Mouse (Mus musculus) adrenal gland (tissue): Measurements from ENCODE around the gene Spc25.

Experiments
- intact Hi-C: fragments of 180-260 bp; cut with DNase I; formaldehyde crosslinking; loops from one replicate; pipeline ENCODE4 v1.15.1; 2025
- long read RNA-seq, 2 experiments: library from polyadenylated mRNA; unstranded; transcript quantifications; one replicate each; pipeline ENCODE4 v2.0.0; 2020; ENCODE audit warnings: borderline replicate concordance in 1 of 2; ENCODE audit not compliant: insufficient replicate concordance in 1 of 2

Spc25 gene
- long read RNA-seq, experiment 1, partial matches to known transcripts, result 0 of 1 reads
- long read RNA-seq, experiment 1, other reads (novel, unspliced or antisense), result 0 of 1 reads
- long read RNA-seq, experiment 2, partial matches to known transcripts, result 1 of 2 reads
- long read RNA-seq, experiment 2, other reads (novel, unspliced or antisense), result 0 of 2 reads

DNA sequence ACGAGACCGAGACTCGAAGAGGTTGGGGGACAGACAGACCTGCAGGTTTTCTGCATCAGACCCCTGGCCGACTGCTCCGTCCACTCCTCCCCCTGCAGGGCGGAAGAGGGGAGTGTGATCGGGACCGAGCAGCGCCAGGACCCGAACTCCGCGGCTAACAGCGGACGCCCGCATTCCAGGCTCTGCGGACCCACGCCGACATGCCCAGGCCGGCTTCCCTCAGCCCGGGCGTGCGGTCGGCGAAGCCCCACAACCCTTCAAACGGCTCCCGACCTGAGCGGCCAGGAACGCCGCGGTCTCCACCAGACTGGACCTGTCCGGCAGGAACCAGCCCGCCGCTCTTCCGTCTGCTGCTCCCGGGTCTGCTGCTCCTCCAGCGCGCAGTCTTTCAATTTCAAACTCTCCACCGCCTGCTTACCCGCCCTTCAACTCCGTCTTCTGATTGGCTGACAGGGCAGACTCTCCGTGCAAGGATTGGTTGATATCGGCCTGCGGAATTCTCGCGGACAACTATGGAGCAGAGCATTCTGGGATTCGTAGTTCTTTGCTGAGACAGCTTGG, at the start of gene Spc25:
Gene Spc25 (minus strand): TSS at position 404 of the 561 bp plus-strand sequence.
- intact Hi-C loops, result no loop called here

DNA sequence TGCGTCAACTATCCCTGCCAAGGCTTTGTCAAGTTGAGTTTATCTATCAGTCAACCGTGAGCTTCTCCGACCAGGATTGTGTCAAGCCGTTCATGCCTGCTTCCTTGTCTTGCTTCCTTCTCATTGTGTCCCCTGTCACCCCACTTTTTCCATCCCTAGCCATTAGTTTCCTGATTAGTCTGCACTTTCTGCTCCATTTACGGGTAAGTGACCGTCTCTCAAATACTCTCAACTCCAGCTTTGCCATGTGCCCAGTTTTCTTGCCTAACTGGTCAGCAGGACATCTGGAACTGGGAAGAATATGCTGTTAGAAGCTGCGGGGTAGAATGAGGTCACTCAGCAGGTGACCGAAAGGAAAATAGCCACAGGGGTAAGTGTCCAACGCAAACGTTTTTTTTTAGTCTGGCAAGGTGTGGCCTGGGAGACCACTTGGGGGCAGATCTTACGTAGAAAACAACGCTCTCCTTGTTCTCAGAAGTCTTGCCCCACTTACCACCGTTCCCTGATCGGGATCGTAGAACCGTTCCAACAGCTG, 42.3 kb upstream of the Spc25 start:
- intact Hi-C loops, result no loop called here

DNA sequence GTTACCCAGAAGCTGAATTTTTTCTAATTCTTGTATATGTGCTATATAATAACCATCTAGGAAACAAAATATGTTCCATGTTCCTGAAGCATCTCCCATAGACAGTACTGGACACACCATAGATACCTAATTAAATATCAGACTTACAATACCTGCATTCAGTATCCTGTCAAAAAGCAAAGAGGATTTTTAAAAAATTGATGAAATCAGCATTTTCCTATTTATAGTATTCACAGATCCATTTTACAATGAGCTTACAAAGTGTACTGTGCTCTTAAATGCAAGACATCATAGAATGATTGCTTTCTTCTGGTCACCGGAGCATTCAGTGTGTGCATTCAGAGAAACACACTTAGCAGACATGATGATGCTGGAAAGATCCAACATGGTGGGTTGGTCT, 41.1 kb upstream of the Spc25 start:
- intact Hi-C loops, result no loop called here

DNA sequence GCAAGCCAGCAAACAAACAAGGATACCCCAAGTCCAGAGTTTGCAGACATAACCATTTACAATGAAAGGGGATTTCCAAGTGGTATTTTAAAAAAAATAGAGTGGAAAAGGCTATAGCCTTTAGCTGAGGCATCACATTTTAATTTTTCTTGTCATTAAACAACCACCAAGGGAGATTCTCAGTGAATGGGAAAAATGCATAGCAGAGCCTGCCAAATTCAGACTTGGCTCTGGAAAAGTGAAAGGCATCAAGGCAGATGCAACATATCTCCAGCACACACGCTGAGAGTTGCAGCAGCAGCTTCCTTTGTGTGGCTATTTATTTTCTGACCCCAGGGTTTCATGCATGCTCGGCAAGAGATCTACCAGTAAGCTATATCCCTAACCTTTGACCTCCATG, 38.9 kb upstream of the Spc25 start:
- intact Hi-C loops, result no loop called here

DNA sequence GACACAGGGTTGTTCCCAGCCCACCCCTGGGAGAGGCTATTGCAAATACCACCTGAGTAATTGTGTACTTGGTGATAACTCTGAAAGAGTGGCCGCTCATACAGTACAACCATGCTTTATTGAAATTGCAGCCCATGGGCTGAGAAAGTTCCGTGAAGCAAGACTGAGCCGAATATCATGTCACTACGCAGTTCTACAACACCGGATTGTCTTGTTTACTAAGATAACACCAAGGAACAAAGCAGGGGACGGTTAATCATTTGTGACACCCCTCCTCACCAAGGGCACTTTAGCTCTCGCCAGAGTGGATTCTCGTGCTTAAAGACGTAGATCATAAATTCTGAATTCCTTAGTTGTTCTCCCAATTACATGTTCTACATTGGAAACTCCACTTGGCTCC, 33.3 kb upstream of the Spc25 start:
- intact Hi-C loops, result no loop called here

DNA sequence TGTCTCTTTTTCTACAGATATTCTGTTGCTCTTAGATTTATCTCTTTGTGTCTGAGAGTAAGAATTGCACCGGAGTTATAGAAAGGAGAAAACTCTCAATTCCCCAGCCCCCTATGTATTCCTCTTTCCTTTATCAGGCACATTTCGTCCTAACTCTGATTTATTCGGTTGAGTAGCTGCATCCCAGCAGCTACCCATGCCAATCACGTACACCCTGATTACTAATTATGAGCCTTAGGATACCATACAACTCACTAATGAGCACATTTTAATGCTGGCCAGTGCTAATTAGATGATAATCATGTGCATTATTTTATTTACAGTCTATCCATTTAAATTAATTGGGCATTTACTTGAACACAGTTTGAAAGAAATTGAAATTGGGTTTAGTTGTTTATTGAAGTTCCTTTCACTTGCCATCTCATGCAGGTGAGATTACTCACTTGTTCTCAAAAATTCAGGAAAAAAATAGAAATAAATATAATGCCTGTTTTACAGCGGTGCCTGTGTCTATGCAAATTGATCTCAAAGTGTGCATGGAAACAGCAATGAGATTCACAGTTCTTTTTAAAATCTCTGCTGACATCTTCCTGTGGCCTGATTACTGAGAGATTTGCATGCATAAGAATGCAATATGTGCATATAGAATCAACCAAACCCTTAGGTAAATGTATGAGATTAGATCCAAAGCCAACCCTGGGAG, 29.1 kb upstream of the Spc25 start:
- intact Hi-C loops, result no loop called here

DNA sequence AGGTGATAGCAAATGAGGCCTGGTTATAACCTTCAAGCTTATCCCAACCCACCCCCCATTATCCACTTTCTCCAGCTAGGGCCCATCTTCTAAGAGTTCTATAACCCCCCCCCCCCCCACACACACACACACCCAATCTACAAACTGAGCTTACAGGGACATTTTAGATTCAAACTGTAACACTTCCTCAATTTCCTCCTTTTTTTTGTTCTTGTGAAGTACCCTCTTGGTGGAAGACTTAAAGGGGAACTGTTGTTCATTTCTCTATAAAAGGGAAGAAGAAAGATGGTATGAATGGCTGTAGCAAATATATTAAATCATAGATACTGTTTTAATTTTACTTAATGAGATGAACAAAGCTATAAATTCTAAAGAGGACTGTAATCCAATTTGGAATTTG, 26.1 kb upstream of the Spc25 start:
- intact Hi-C loops, result no loop called here

DNA sequence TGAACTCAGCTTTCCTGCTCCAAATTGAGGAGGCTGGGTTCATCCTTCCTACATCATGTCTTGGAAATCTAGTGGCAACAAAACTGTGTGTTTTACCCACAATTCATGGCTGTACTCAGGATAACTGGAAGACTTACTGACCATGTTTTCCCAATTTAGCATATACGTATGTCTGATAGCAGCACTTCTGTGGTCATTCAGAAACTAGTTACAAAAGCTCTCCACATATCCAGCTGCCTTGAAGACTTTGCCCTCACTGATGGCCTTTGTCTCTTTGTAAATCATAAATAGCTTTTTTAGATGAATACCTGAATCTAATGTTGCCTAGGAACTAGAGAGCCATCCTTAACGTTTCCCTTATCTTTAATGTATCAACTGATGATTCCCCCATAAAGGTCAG, 24.1 kb upstream of the Spc25 start:
- intact Hi-C loops, result no loop called here

DNA sequence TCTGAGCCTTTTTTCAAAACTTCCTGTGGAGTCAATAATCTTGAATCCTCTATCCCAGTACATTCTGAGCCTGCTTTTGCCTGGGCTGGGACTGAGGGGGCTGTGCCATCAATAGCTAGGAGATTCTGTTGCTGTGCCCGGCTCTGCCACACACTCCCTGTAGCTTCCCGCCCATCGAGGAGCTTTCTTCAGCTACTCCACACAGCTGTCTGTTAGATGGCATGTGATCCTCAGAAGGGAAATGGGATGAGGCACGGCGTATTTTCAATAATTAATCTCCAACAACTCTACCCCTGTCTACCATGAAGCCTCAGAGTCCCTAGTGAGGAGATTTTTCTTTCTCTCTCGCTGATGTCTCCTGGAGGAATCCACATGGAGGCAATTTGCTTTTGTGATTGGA, 22.6 kb upstream of the Spc25 start:
- intact Hi-C loops, result no loop called here

DNA sequence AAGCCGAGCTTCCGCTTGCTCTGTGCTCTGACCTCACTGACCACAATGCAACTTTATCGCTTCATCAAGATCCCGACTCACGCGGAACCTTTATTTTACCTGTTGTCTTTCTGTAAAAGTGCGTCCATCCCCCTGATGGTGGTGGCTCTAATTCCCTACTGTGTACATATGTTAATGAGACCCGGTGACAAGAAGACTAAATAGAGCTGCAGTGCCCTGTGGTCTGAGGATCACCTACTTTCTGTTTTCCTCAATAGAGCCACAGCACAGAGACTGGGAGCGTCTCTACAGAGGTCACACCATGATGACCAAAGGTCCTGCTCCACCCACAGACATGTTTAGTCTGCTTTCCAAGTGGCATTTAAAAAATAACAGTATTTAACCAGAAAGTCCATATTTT, 20.9 kb upstream of the Spc25 start:
- intact Hi-C loops, result no loop called here

DNA sequence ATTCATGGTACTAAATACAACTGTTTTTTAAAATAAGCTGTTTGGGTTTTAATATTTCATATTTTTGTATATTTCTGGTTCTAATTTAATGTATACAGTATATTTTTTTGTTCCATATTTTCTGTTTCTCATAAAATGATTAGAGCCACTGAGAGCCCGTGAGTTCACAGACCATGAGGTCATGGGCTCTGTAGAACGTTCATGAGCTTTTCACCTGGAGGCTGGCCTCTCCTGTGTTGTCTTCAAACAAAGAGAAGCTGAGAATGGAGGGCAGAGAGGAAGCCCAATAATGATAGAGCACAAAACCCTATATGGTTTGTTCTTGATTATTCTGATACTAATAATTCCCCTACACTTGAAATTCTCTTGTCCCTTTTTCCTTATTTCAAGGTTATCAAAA, 18.7 kb upstream of the Spc25 start:
- intact Hi-C loops, result no loop called here

DNA sequence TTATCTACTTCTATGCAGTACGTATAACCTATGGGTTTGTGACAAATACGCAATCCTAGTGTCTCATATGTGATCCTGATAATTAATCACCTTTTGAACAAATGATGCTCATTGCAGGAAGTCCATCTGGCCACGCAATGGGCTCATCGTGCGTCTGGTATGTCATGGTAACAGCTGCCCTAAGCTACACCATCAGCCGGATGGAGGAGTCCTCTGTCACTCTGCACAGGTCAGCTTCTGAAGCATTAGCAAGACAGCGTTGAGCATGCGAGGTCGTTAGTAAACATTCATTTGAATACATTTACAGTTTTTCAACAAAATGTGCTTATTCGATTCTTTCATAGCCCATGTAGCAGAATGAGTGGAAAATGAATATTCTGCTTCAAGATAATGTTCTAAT, 16.8 kb upstream of the Spc25 start:
- intact Hi-C loops, result no loop called here

DNA sequence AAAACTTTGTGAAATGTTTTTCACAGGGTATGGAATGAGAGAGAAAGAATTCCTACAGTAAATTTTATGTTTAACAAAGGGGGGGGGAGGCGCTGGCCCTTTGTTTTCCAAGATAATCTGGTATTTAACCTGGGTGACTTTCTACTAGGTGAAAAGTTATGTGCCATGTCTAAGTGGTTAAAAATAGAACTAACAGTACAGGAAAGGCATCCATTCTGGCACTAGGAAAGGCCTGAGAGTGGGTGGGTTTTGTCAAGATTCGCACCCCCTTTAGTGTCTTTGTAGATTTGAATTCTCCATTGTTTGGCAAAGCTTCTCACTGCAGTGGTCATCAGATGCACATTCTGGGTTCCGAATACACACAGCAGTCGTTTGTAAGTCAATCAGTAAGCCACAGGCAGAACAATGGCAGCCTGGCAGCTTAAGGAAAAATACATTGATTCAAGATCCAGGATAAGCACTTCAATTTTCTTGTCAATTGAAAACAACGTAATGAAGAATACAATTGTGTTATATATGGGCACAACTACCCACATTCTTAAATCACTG, 15.9 kb upstream of the Spc25 start:
- intact Hi-C loops, result no loop called here

DNA sequence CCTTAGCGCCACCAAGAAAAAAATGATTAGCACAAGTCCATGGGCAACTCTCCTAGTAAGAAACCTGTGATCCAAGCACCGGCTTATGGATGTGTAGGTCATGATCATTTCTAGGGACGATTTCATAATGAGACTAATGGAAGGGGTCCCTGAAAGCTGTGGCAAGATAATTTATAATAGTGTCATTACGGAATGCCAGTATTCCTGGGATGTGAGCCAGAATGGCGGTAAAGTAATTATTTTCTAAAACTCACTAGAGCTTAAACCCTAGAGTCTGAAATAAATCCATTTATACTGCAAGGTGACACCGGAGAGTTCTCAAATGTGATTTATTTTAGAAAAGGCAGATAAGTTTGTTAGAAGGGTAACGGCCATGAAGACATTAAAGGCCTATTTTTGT, 9.2 kb upstream of the Spc25 start:
- intact Hi-C loops, result no loop called here

DNA sequence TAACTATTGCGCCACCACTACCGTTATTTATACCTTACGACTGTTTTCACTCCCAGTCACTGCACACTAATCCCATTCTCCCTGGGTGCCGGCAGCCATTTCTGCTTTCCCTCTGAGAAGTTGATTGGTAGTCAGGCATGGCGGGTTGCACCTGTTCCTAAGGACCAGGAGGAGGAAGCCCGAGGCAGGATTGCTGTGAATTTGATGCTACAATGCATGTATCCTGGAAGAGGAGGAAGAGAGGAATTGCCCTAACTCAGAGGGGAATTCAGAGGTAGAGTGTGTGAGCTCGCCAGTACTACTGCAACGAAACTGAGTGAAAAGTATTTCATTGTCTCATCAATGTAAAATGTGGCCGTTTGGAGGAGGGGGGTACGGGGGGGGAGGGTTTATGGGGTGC, 6.7 kb upstream of the Spc25 start:
- intact Hi-C loops, result no loop called here

DNA sequence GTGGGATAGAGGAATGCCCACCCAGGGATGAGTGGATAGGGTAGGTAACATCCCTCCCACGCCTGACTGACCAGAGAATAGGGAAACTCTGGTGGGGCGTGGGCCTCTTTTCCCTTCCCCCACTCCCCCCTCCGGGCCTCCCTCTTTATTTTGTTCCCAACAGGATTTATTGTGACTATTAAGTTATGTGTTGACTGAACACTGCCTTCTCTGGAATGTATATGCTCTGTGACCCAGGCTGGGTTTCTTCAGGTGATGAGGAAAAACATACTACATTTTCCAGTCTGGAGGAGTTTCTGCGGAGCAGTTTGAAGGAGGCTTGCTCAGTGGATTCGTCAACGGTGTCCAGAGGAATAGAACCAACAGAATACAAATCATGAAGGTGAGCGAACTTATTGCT, 4.8 kb upstream of the Spc25 start, which contains the start of gene G6pc2:
Gene G6pc2 (plus strand): TSS at position 301 of the 400 bp plus-strand sequence.
- intact Hi-C loops, result no loop called here

DNA sequence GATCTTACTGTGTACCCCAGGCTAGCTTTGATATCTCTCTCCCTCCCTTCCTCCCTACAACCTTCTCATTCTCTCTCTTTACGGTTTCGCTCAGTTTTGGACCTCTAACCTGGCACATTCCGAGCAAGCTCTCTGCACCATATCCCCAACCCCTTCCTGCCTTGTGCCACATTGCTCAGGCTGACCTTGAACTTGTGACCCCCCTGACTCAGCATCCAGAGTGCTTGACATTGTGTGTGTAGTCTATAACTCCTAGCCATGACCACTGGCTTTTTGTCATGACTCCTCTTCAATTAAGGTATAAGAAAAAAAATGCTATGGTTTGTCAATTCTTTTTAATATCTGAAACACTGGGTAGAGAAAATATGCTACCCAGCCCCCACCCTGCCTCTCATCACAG, 3.7 kb upstream of the Spc25 start:
- intact Hi-C loops, result no loop called here

DNA sequence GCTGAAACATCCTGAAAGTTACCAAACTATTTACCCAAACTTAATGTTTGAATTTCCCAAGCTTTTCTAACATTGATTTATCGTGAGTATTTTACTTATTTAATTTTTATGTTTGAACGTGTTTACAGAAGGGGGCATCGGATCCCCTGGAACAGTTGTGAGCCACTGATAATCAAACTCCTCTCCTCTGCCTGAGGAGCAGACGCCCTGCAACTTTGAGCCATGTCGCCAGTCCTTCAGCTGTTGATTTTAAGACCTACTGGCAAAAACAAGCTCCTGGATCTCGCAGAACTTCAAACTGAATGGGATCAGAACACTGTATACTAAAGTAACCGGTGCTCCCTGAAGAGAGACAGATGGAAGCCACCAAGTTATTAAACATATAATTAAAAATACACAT, 529 bp upstream of the Spc25 start:
- intact Hi-C loops, result no loop called here

DNA sequence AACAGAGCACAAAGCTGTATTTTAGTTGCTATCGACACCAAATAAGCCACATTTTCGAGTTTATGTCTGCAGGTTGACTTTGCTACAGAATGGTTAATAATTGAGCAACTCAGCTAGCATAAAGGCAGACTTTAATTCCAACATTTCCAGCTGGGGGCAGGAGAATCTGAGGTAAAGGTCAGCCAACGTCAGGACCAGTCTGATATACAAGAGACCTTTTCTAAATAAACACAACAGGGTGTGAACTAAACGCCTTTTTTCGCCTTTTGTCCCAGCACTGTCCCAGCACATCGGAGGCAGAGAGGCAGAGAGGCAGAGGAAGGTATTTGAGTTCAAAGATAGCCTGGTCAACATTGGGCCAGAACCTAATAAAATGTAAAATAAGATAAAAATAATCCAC, 809 bp downstream of the Spc25 start:
- intact Hi-C loops, result no loop called here

DNA sequence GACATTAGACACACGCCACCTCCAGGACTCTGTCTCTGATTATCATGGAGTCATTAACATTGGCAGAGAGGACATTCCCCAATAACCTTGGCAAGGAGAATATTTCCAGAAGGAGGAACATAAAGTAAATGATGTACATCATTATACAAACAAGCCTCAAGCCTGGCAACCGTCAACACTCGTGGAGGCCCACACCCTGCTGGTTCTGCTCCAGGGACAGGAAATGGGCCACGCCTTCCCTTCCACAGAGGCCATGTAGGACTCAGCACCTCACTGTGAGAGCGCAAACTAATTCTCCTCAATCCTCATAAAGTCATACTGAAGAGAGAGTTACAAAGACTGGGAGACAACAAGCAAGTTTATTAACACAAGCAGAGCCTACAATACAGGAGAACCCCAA, 12.4 kb downstream of the Spc25 start:
- intact Hi-C loops, result no loop called here

DNA sequence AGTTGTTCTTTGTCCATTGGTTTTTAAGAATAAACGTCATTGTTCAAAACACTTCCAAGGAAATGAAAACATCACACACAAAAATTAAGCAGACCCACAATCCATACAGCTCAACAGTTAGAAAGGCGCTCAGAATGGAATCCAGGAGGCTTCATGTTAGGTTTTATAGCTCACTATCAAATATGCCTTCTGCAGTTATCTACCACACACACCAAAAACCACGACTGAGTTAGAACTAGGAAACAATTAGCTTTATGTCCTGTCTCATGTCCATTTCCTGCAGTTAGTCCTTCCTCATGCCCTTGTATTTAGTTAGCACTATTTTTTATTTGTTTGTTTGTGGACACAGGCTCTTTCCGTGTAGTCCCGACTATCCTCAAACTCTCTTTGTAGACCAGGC, 14.9 kb downstream of the Spc25 start:
- intact Hi-C loops, result no loop called here

DNA sequence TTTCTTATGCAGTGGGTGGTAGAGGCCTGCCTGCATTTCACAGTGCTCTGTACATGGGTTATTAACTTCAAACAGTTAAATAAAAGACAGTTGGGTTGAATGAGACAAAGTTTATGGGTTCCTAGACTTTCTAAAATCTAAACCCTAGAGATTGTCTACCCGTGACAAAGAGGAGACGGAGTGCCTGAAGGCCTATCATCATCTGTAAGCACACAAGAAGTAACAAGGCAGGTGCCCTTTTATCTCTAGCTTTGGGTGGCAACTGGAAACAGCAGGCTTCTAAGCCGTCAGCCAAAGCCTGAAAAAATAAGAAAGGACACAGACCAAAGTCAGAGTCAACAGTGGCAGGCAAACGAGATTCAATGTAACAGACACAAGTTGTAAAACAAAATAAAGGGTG, 16.8 kb downstream of the Spc25 start:
- intact Hi-C loops, result no loop called here

DNA sequence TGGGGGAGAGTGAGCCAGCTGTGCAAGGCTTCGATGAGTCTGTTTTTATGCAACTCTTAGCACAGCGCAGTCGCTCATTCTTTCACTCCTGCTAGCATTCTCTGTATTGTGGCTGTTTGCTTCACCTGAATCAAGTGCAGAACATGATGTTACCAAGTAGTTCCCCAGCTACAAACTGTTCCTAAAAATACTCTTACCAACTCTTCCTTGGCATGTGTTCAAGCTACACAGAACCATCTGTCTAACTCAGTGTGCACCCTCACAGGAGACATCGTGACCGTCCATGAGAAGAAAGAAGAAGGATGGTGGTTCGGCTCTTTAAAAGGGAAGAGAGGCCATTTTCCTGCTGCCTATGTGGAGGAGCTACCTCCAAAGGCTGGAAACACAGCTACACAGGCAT, 17.3 kb downstream of the Spc25 start:
- intact Hi-C loops, result no loop called here
